Mouse (Mus musculus): ENCODE measurements at regions not wholly inside any gene's neighbourhood (a gene's known extent, or its start where the extent isn't known, plus 50 kb on each side); places are given as distances from the start of the nearest gene placed in this dataset.

DNA sequence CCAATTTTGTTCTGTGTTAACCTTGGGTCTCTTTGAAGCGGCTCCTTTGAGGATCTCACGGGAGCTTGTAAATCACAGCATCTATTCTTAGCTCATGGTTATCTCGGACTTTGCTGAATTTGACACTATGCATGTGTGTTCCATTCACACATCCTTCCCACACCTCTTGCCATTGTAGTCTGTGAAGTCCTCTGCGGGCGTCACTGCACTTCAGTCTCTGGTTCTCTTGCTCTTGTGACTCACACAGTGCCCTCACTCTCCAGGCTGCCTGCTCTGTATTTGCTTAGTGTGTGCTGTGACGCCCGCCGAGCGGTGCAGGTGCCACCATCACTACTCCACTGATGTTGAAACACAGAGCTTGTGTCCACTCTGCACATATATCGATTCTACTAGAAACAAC is 1271.2 kb downstream of the Synb start:
- no peak for DNase-seq

DNA sequence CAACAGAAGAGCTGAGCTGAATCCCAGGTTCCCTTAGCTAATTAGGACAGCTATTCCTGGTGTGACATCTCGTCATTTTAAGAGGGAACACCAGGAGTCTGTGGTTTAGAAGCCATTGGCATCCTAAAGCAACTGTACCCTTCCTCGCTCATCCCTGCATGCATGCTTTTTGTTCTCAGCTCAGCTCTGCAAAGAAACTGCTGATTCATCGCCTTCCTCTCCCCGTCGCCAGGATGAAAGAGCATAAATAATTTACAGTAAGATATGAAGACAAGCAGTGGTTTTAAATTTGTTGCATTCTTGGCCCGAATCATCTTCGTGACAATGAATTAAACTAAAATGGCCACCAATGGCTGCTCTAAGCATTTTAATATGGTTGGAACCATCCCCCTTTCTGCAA is 1272.9 kb downstream of the Synb start:
- DNase-seq: no peak

DNA sequence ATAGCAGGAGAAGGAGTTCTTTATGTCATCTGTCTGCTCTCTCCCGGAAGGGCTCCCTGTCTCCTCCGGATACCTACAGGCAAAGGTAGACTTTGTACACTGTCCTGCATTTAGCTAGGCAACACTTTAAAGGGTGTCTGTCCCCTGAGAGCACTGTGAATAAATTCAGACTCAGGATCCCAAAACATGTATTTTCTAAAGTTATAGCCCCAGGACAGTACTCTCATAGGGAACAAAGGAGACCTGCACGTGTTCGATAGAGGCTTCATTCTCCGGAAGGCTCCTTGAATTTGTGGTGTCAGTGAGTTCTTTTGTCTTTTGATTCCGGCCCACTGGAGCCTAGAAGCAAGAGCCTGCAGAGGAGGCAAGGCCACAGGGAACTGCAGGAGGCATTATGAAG is 1273.3 kb downstream of the Synb start:
- DNase-seq: no peak

DNA sequence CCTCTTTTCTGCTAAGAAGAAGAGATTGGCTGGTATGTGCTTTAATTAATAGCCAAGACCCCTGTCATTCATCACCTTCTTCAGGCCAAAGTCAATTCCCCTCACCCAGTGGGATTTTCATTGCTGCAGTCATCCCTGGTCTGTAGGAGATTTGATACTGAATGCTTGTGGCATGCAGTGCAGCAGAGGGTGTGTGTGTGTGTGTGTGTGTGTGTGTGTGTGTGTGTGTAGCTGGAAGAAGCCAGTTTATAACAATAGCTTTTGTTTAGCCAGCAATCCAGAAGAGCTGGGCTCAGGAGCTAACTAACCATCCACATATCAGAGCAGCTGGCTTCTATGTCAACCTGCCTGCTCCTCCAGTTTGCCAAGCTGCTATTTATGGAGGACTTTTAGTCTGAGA is 1275.4 kb downstream of the Synb start:
- DNase-seq: no peak

DNA sequence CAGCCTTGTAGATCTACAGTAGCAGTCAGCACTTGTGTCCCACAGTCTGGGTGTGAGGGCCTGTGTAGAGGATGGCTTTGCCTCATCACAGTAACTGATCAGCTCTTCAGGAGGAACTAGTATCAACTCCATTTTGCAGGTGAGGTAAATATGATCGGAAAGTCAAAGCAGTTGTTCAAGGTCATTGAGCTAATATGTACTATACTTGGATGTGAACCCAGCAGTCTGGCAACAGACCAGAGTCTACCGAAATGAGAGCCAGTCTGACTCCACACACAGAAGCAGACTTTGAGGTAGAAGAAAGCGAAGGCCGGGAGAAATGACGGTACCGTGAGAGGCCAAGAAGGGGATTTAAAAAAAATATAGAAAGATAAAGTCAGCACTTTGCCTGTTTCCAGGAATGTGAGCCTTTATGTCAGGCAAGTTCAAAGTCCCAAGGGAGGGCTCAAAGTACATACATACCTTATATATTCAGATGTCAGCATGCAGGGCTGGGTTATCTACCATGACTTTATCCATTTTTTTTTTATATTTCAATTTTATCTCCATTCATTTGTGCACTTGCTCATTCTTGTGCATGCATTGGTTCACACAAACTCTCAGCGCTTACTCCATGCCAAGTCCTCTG is 1297.2 kb downstream of the Synb start:
- no peak for DNase-seq

DNA sequence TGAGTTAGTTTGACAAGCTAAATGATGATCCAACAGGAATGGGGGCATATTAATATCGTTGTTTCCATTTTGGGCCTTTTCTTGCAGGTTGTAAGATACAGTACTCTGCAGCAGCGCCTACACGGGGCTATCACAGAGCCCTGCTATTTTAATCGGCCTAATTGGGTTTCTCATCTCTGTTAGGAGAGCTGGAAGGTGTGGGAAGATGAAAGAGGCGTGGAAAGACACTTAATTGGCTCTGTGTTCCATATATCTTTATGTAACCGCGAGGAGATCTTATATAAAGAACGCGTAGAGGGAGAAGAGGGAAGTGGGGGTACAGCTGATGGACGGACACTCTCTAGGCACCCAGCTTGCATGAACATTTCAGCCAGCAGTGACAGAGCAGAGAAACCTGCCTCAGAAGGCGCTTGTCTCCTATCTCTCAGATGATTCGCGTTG is 1300.5 kb downstream of the Synb start:
- DNase-seq: no peak

DNA sequence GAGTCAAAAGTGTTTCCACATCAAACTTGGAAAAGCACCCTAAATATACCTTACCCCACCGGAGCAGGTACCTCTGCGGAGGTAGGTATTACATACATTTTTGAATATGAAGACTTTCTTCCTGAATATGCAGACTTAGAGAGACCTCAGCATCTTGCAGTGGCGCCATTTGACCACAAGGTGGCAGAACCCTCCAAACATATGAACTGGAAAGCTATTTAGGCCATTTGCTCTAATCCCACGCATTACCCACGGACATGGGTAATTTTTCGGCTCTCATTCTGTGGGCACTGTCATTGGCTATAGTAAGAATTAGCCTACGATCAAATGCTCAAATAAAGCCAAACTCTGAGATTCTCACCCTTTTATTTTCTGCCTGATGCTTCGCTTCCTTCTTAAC is 1301.0 kb downstream of the Synb start:
- peak; percentile 20 to 44 for DNase-seq

DNA sequence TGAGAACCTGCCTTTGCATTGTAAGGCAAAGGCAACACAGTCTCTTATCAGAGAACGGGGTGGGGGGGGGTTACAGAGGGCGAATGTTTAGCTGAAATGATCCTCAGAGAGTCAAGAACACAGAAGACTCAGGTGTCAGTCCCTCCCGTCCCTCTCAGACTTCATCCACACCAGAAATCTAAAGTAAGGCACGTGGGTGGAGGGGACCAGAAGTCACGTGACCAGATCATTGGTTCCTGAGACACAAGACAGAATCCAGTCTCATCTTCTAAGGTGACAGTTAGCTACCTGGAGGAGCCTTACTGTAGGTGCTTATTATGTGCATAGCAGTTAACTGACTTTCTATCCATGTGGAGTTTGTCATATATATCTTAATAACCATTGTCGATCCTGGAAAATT is 1302.0 kb downstream of the Synb start:
- DNase-seq: no peak

DNA sequence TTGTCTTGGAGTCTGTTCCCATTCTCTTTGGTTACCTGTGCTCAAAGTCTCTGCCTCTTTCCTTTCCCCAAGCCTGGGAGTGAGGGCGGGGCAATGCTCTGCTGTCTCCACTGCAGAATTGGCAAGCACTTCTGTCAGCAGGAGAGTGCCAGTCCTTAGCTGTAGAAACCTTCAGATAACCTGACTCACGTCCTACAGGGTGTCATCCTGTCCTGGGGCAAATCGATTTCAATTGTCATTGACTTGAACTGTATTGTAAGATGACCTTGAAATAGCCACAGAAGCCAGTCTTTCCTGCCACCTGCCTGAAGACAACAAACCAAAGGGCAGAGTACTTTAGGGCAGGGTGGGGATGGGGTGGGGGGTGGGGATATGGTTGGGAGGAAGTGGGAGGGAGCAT is 1303.8 kb downstream of the Synb start:
- no peak for DNase-seq

All from thymus, postnatal 36 days (tissue).